Mouse (Mus musculus): ENCODE measurements at regions not wholly inside any gene's neighbourhood (a gene's known extent, or its start where the extent isn't known, plus 50 kb on each side); places are given as distances from the start of the nearest gene placed in this dataset.

DNA sequence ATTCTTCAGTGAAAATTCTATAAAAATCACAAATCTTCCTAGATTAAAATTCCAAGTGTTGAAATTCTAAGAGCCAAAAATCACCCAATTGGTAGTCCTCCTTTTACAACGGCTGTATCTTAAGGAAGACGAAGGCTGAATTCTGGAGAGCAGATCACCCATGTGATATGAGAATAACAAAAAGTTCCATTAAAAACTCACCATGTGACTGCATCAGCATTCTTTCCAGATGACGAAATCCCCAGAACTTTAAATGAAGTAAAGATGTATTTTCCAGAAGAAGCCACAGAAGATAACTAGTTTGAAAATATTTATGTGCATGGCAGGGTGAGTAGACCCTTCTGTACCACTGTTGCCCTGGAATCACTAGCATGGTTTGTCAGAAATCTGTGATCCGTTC is 723.5 kb downstream of the Gm826 start:
- no peak for TF ChIP-seq POLR2A (IDR thresholded peaks at IDR 0.05; ENCODE audit: borderline replicate concordance, extremely low read depth, low read depth, low read length)
- no peak for TF ChIP-seq CTCF (IDR thresholded peaks at IDR 0.05; ENCODE audit: insufficient read depth, low read length)
